Mouse (Mus musculus) CD4-positive helper T cell, adult 2 months (primary cell): ENCODE results near the gene Arsb.
"Not testable (repeated sequence)": the region's sequence is repeated elsewhere in the genome, so short reads cannot be mapped to it uniquely, and the experiment has no call there.

Experiments used
- DNase-seq: peaks from one replicate; pipeline ENCODE4 v3.0.0-alpha.2; 2012; ENCODE audit warnings: low read depth, missing footprints, low spot score

Gene Arsb

GRCm38 (mm10) chr13:93787647-93788046 is 16.2 kb downstream of the Arsb start:
- DNase-seq: no peak

DNA sequence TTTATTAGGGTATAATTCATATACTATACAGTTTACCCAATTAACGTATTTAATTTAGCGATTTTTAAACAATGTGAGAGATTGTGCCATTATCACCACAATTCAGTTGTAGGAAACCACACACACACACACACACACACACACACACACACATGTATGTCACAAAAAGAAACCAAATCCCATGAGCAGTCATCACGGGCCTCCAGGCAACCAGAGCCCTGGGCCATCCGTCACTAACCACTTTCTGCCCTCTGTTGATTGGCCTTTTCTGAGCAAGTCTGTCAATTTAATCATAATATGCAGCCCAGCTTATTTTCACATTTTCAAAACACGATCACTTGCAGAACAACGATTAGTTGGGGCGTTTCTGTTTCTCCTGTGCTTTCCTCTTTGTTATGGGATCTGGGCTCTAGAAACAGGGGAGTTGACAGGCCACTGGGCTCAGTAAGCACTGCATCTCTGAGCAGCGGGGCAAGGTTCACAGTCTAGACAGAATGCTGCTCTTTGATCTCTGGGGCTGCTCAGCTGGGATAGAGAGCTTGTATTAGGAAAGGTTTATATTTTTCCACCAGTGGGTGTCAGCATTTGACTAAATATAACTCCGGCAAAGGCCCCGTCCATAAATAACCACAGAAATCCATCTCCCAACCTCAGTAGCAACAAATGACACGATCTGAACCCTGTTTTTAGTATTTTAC is 21.7 kb downstream of the Arsb start:
- peak; percentile 32 for DNase-seq

- DNase-seq: no peak
Measured at GRCm38 (mm10) chr13:93793643-93794182, 22.3 kb downstream of the Arsb start.

DNA sequence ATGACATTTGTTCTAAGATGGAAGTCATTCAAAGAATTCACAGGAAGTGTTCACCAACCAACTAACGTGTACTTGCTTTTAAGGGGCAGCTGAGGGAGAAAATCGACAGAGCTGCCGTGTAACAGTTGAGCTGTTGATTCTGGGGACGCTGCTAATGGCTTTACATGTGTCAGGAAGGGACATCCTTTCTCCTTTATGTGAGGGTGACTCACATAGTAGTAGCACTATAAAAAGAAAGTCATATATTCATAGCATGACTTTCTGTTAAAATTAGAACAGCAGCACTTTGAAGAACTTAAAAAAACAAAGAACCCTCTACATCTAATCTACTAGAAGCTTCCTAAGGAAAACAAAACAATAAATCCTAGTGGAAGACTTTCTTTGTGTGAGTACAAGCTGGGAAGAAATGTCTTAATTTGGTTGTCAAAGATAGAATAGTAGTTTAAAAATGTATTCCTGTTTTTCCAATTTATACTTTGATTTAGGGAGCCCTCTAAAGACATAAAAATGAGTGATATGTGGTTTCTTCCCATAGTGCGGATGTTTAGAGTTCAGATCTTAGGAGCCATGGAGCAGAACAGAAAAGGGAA is 25.7 kb downstream of the Arsb start:
- DNase-seq: no peak

DNA sequence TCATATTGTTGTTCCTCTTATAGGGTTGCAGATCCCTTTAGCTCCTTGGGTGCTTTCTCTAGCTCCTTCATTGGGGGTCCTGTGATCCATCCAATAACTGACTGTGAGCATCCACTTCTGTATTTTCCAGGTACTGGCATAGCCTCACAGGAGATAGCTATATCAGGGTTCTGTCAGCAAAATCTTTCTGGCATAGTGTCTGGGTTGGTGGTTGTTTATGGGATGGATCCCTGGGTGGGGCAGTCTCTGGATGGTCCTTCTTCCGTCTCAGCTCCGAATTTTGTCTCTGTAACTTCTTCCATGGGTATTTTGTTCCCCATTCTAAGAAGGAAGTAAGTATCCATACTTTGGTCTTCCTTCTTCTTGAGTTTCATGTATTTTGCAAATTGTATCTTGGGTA is 38.9 kb downstream of the Arsb start:
- DNase-seq: not testable (repeated sequence)

DNA sequence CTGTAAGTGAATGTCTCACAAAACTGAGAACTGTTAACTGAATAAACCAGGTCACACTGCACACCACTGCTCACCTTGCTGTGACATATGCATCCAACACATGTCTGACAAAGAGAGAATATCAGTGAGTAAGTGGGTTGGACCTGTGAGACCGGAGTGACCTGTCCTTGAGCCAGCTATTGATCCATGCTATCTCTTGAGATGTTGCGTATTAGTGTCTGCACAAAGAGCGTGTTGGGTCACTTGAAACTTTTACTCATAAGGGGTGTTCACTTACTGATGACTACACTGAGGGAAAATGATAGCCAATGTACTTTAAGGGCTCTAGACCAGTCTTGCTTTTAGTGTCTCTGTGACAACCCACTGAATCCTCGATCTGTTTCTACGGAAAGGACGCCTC is 42.7 kb downstream of the Arsb start:
- DNase-seq: no peak

DNA sequence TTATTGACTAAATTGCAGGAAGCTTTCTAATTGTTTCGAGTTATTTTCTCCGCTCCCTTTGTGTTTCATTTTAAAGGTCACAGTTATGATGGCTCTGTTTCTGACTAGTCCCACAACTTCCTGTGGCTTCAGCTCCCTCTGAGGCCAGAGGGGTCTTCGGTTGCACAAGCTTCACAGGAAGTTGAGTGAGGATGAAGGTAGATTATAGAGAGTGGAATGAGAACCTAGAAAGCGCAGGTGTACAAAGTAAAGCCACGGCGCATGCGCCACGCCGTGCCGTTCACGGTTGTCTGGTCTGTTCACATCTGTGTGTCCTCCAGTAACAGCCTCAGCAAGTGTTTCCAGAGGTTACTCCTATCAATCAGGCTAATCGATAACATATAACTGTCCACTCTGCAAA is 43.2 kb downstream of the Arsb start:
- DNase-seq: peak; percentile 24

DNA sequence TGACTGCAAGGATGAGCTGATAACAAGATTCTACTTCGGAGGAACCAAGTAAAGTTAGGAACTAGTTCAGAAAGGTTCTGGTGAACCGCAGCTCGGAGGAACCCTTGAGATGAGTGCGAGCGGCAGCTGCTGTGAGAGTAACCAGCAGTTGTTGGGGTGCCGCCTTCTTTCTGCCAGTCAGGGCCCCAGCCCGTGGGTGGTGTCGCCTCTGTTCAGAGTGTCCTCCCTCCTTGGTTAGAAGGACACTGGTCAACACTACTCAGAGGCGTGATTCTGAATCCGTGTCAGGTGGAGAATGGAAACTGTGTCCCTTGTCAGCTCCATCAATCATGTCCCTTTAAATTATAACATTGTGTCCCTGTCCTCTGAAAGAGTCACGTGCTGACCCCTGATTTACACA is 43.7 kb downstream of the Arsb start:
- no peak for DNase-seq

DNA sequence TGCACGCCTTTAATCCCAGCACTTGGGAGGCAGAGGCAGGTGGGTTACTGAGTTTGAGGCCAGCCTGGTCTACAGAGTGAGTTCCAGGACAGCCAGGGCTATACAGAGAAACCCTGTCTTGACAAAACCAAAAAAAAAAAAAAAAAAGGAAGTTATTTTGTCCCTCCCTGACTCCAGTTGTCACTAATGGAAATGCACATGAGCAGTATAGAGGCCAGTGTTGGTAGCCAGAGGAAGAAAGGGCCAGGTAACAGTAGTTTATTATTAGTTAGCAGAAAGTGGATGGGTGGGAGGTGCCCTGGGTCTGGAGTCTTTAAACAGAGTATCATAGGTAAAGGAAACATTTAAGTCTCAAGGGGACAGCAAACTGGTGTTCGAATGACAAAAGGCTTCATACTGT is 44.7 kb downstream of the Arsb start:
- no peak for DNase-seq

GRCm38 (mm10) chr13:93816688-93817331 is 45.4 kb downstream of the Arsb start:
- DNase-seq: no peak

DNA sequence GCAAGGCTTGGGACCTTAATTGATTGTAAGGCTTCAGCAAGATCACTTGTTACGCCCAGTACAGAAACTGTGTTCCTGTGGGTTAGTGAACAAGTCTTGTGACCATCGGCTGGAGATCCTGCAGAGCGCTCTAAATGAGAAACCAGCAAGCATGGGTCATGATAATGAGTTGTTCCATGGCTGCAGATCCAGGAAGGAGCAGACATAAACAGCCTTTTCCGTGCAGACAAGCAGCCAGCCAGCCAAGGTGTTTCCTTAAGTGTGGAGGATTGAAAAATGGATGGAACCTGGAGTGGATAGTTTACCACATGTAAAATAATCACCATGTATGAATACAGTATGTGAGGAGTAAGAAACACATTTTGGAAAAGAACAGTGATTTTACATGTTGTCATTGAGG is 48.7 kb downstream of the Arsb start:
- DNase-seq: no peak

DNA sequence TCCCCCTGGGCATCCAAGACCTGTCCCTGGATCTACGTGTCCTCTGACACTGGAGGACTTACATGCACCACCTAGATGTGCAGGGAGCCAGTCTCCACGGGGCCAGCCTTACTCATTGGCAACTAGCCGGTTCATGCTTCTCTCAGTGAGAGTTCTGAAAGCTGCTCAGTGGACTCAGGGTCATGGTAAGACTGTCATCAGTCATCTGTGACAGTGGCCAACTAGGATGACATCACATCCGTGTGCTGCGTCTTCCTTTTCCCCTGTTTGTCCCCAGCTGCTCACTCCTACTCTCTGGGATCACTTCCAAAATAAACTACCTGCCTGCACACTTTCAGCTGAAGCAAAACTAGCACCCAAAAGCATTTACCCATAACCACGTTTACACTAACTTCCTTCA is 50.6 kb downstream of the Arsb start:
- no peak for DNase-seq

- no peak for DNase-seq
Measured at GRCm38 (mm10) chr13:93825792-93826558, 54.5 kb downstream of the Arsb start.

DNA sequence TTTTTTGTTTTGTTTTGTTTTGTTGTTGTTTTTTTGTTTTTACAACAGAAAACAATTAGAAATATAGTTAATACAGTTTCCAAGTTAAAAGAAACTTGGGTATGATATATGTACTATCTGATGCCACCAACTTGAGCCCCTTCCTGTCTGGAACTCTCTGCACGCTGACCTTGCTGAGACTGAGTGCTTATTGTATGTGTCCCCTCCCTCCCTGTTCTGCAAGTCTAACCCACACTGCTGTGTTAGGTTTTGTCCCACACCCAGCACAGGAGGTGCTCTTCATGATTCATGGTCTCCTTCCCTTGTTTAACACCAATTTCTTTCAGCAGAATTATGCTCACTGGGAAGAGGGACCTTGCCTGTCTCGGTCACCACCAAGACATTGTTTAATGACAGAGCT is 56.3 kb downstream of the Arsb start:
- no peak for DNase-seq

GRCm38 (mm10) chr13:93829565-93830293 is 58.3 kb downstream of the Arsb start:
- no peak for DNase-seq

GRCm38 (mm10) chr13:93830294-93830645 is 58.8 kb downstream of the Arsb start:
- DNase-seq: no peak

DNA sequence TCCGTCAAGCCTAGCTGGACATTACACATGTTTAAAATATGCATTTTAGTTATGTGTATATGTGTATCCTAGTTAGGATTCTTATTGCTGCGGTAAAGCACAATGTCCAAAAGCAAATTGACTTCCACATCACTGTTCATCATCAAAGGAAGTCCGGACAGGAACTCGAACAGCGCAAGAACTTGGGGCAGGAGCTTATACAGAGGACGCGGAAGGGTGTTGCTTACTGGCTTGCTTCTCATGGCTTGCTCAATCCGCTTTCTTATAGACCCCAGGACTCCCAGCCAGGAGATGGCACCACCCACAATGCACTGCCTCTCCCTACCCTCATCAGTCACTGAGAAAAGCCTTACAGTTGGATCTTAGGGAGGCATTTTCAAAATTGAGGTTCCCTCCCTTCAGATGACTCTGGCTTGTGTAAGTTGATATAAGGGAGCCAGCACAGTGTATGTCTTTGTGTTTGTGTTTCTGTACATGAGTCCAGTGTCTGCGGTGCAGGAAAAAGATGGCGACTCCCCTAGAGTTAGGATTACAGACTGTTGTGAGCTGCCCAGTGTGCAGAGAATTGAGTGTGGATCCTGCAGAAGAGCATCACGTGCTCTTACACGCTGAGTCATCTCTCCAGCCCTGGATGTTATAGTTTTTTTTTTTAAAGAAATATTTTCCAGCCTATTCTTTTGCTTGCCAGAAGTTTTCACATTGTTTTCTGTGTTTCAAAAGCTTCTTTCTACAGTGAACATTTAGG is 66.2 kb downstream of the Arsb start:
- DNase-seq: no peak

- no peak for DNase-seq
Measured at GRCm38 (mm10) chr13:93838431-93839136, 67.2 kb downstream of the Arsb start.

DNA sequence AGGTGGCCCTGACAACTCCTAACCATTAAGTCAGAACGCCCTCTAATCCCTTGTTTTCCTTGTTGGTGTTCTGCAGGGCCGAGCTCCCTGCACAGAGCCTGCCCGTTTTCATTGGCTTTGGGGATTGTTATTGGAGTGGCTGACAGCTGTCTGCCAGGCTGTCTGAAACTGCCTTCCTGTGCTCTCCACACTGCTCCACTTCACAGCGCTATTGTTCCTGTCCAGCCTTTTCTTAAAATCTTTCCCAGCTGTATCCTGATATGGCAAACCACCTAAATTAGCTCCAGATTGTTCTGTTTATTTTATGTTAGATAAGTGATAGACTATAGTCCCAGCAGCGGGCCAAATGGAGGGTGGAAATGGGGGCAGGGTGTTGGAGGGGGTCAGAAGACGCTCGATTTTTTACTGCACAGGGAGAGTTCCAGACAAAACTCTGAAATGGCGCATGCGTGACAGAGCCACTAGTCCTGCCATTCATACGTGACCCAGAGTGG is 67.8 kb downstream of the Arsb start:
- DNase-seq: no peak

GRCm38 (mm10) chr13:93839721-93840120 is 68.3 kb downstream of the Arsb start:
- no peak for DNase-seq
